Mouse (Mus musculus) megakaryocyte, embryonic 14.5 days (primary cell): ENCODE data around the gene Olfr1412.

Experiments used
- FLI1 ChIP-seq: IDR thresholded peaks from 2 replicates; pipeline ENCODE4 v1.6.1; 2012; ENCODE audit warnings: low read length, inconsistent platforms, mixed read lengths
- GATA1 ChIP-seq: IDR thresholded peaks from 3 replicates; pipeline ENCODE4 v1.6.1; 2012; ENCODE audit warnings: mixed read lengths, low read length, inconsistent platforms, borderline replicate concordance

GRCm38 (mm10) chr1:92611008-92611407 is 25.4 kb downstream of the Olfr1412 start:
- TF ChIP-seq GATA1 = no peak
- no peak for TF ChIP-seq FLI1
